Mouse (Mus musculus): ENCODE results near the gene Hspa1b. TPM values are rescaled to one million over a fixed set of nuclear protein-coding genes. Genes with fewer than 3 reads are reported as not detected.
"Not testable (repeated sequence)": the region's sequence is repeated elsewhere in the genome, so short reads cannot be mapped to it uniquely, and the experiment has no call there.

The Hspa1b gene
- polyA plus RNA-seq, 1 experiment = 17.1 TPM

- WGBS = 2% methylated on average over 12 of the region's 12 CpGs
- no peaks in the 10 kb centered on the region for H3K27me3 ChIP-seq (ENCODE audit: control insufficient read depth, insufficient read depth, low read length)
- no peak for TF ChIP-seq POLR2A (IDR thresholded peaks at IDR 0.05; ENCODE audit: low read depth, low read length)
- no peak for TF ChIP-seq CTCF (IDR thresholded peaks at IDR 0.05; ENCODE audit: extremely low read depth, insufficient read length, insufficient replicate concordance, low read depth, low read length)
- peak overlapping the region; percentile 84 for H3K4me3 ChIP-seq (ENCODE audit: low read depth, low read length)
- peaks cover 23% of the 10 kb centered on the region for H3K36me3 ChIP-seq (ENCODE audit: control insufficient read depth, insufficient read depth, low read length)
- peaks cover 13% of the 10 kb centered on the region for H3K4me1 ChIP-seq (ENCODE audit: control insufficient read depth, insufficient read depth, insufficient read length, low read length)
- peak overlapping the region; percentile 99 for H3K27ac ChIP-seq (ENCODE audit: insufficient read depth, low read depth, low read length)
Observed at GRCm38 (mm10) chr17:35002153-35002865, 43.3 kb upstream of the Hspa1b start.

- H3K4me1 ChIP-seq (ENCODE audit: control insufficient read depth, insufficient read depth, insufficient read length, low read length) = peaks cover 13% of the 10 kb centered on the region
- no peaks in the 10 kb centered on the region for H3K27me3 ChIP-seq (ENCODE audit: control insufficient read depth, insufficient read depth, low read length)
- H3K4me3 ChIP-seq (ENCODE audit: low read depth, low read length) = peak overlapping the region; percentile 84
- TF ChIP-seq POLR2A (IDR thresholded peaks at IDR 0.05; ENCODE audit: low read depth, low read length) (0 out of 2 replicates have a peak, but pooled peaks have one; percentile 9), CTCF (IDR thresholded peaks at IDR 0.05; ENCODE audit: extremely low read depth, insufficient read length, insufficient replicate concordance, low read depth, low read length) (no peak)
- peaks cover 21% of the 10 kb centered on the region for H3K36me3 ChIP-seq (ENCODE audit: control insufficient read depth, insufficient read depth, low read length)
- peak overlapping the region; percentile 99 for H3K27ac ChIP-seq (ENCODE audit: insufficient read depth, low read depth, low read length)
- under 1% methylated on average over 35 of the region's 35 CpGs for WGBS
Observed at GRCm38 (mm10) chr17:35001452-35002152, 42.6 kb upstream of the Hspa1b start.

GRCm38 (mm10) chr17:35000717-35001451, 41.8 kb upstream of the Hspa1b start, which contains the start of gene Vars:
Gene Vars, plus strand, starts transcription at chr17:35000987.
- under 1% methylated on average over 83 of the region's 83 CpGs for WGBS
- Histone ChIP-seq H3K4me3 (ENCODE audit: low read depth, low read length) (peak within 1 kb of the TSS; percentile 84), H3K27ac (ENCODE audit: insufficient read depth, low read depth, low read length) (peak within 1 kb of the TSS; percentile 99), H3K27me3 (ENCODE audit: control insufficient read depth, insufficient read depth, low read length) (no peaks in the 10 kb centered on the region), H3K36me3 (ENCODE audit: control insufficient read depth, insufficient read depth, low read length) (peaks cover 20% of the 10 kb centered on the region), H3K4me1 (ENCODE audit: control insufficient read depth, insufficient read depth, insufficient read length, low read length) (peaks cover 13% of the 10 kb centered on the region)
- peak; percentile 18; the same call in 1 of the 2 replicates for TF ChIP-seq POLR2A (IDR thresholded peaks at IDR 0.05; ENCODE audit: low read depth, low read length)
- no peak for TF ChIP-seq CTCF (IDR thresholded peaks at IDR 0.05; ENCODE audit: extremely low read depth, insufficient read length, insufficient replicate concordance, low read depth, low read length)

GRCm38 (mm10) chr17:34999871-35000716, 41.1 kb upstream of the Hspa1b start:
- H3K4me1 ChIP-seq (ENCODE audit: control insufficient read depth, insufficient read depth, insufficient read length, low read length) = peaks cover 13% of the 10 kb centered on the region
- peak overlapping the region; percentile 84 for H3K4me3 ChIP-seq (ENCODE audit: low read depth, low read length)
- H3K27me3 ChIP-seq (ENCODE audit: control insufficient read depth, insufficient read depth, low read length) = not testable (repeated sequence)
- peaks cover 13% of the 10 kb centered on the region for H3K36me3 ChIP-seq (ENCODE audit: control insufficient read depth, insufficient read depth, low read length)
- H3K27ac ChIP-seq (ENCODE audit: insufficient read depth, low read depth, low read length) = peak overlapping the region; percentile 99
- 3% methylated on average over 30 of the region's 32 CpGs for WGBS

GRCm38 (mm10) chr17:34998526-34999430, 39.7 kb upstream of the Hspa1b start:
- H3K27me3 ChIP-seq (ENCODE audit: control insufficient read depth, insufficient read depth, low read length) = no peaks in the 10 kb centered on the region
- peak overlapping the region; percentile 86 for H3K27ac ChIP-seq (ENCODE audit: insufficient read depth, low read depth, low read length)
- WGBS = 34% methylated on average over 15 of the region's 15 CpGs
- peaks cover 13% of the 10 kb centered on the region for H3K4me1 ChIP-seq (ENCODE audit: control insufficient read depth, insufficient read depth, insufficient read length, low read length)
- H3K36me3 ChIP-seq (ENCODE audit: control insufficient read depth, insufficient read depth, low read length) = 0 out of 2 replicates have a peak, but pooled peaks cover 1% of the 10 kb centered on the region
- H3K4me3 ChIP-seq (ENCODE audit: low read depth, low read length) = peak overlapping the region; percentile 61
- no peak for TF ChIP-seq CTCF (IDR thresholded peaks at IDR 0.05; ENCODE audit: extremely low read depth, insufficient read length, insufficient replicate concordance, low read depth, low read length)
- TF ChIP-seq POLR2A (IDR thresholded peaks at IDR 0.05; ENCODE audit: low read depth, low read length) = no peak

- peaks cover 5% of the 10 kb centered on the region for H3K4me1 ChIP-seq (ENCODE audit: control insufficient read depth, insufficient read depth, insufficient read length, low read length)
- H3K4me3 ChIP-seq (ENCODE audit: low read depth, low read length) = peak overlapping the region; percentile 21; the same call in 1 of the 2 replicates
- H3K27ac ChIP-seq (ENCODE audit: insufficient read depth, low read depth, low read length) = no peak overlapping the region
- WGBS = 64% methylated on average over 5 of the region's 5 CpGs
- no peaks in the 10 kb centered on the region for H3K27me3 ChIP-seq (ENCODE audit: control insufficient read depth, insufficient read depth, low read length)
- TF ChIP-seq CTCF (IDR thresholded peaks at IDR 0.05; ENCODE audit: extremely low read depth, insufficient read length, insufficient replicate concordance, low read depth, low read length) (no peak), POLR2A (IDR thresholded peaks at IDR 0.05; ENCODE audit: low read depth, low read length) (no peak)
- H3K36me3 ChIP-seq (ENCODE audit: control insufficient read depth, insufficient read depth, low read length) = 0 out of 2 replicates have a peak, but pooled peaks cover 1% of the 10 kb centered on the region
Observed at GRCm38 (mm10) chr17:34997142-34997483, 38.1 kb upstream of the Hspa1b start.

All from small intestine, adult 2 months (tissue).